Mouse (Mus musculus): Measurements from ENCODE around the gene Camk1d.

- TF ChIP-seq POLR2A (IDR thresholded peaks at IDR 0.05; ENCODE audit: low read depth, low read length) (no peak), CTCF (IDR thresholded peaks at IDR 0.05; ENCODE audit: extremely low read depth, insufficient read length, insufficient replicate concordance, low read depth, low read length) (no peak)
Measured at GRCm38 (mm10) chr2:5713325-5714210, 747 bp downstream of the Camk1d start.

Measured in small intestine, adult 2 months (tissue).